Mouse (Mus musculus) bone marrow, adult 2 months (tissue): ENCODE results near the gene Tes3-ps. TPM values are rescaled to one million over a fixed set of nuclear protein-coding genes. Genes with fewer than 3 reads are reported as not detected.

Experiments used
- H3K27ac ChIP-seq: fragments of 200-500 bp; 2 replicates; pipeline ENCODE4 v1.5.1; 2012; ENCODE audit warnings: low read depth, mild to moderate bottlenecking, control low read depth, inconsistent platforms, low read length; ENCODE audit not compliant: control insufficient read depth, poor library complexity, insufficient read depth
- H3K4me1 ChIP-seq: fragments of 200-500 bp; 2 replicates; pipeline ENCODE4 v1.6.1; 2011; ENCODE audit warnings: low read length; ENCODE audit not compliant: control insufficient read depth, insufficient read depth
- H3K4me3 ChIP-seq: fragments of 200-500 bp; replicated peaks from 2 replicates; pipeline ENCODE3; 2011; ENCODE audit warnings: mild to moderate bottlenecking, low read depth, low read length, control low read depth; ENCODE audit not compliant: control insufficient read depth
- CTCF ChIP-seq: fragments of 200-500 bp; IDR thresholded peaks from 2 replicates; pipeline ENCODE4 v1.5.1; 2011; ENCODE audit warnings: low read length, control low read depth; ENCODE audit not compliant: control insufficient read depth, insufficient read depth
- POLR2A ChIP-seq: fragments of 200-500 bp; IDR thresholded peaks from 2 replicates; pipeline ENCODE4 v1.6.1; 2011; ENCODE audit warnings: low read depth, mild to moderate bottlenecking, control low read depth, low read length, borderline replicate concordance; ENCODE audit not compliant: control insufficient read depth
- WGBS: fragments of 180-500 bp; shearing (Covaris S2); methylation state at CpG from one replicate; pipeline ENCODE4 v1.1.7; 2018; 5-methylcytosine and 5-hydroxymethylcytosine counted together
- polyA plus RNA-seq: library from polyadenylated mRNA; stranded (reverse); fragments of >200 nt; gene quantifications from 2 replicates; pipeline ENCODE4 v1.2.4, GENCODE M21; 2011; ENCODE audit warnings: low replicate concordance; ENCODE audit not compliant: missing spikeins, insufficient read depth, insufficient read length

Gene Tes3-ps
- polyA plus RNA-seq, result 1.4 and 3.5 TPM in 2 replicates

GRCm38 (mm10) chr13:49492376-49493368 lies at the start of gene Tes3-ps:
Gene Tes3-ps (plus strand): TSS chr13:49493318.
- H3K4me3 ChIP-seq, result no peak within 1 kb of the TSS
- TF ChIP-seq CTCF (no peak), POLR2A (no peak)
- WGBS, result 78% methylated on average over 6 of the region's 6 CpGs
- no peaks in the 10 kb centered on the region for H3K4me1 ChIP-seq
- no peak within 1 kb of the TSS for H3K27ac ChIP-seq

DNA sequence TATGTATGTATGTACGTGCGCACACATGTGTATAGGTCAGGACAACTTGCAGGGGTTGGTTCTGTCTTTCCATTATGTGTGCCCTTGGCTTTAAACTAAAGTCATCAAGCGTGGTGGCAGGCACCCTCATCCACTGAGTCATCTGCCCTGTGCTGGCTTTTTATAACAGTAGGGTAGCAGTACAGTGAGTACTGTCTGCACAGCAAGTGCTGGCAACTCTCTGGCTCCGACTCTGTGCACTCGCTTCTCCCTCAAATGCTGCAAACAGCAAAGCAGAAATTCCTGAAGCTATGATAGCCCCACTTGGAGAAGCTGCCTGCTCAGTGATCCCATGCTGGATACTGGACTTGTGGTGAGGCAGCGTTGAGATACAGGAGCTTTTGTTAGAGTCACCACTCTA lies 48.7 kb upstream of the Tes3-ps start:
- TF ChIP-seq POLR2A (no peak), CTCF (no peak)
- Histone ChIP-seq H3K4me3 (no peak overlapping the region), H3K4me1 (no peaks in the 10 kb centered on the region), H3K27ac (no peak overlapping the region)
- WGBS, result 91% methylated on average over 6 of the region's 6 CpGs

DNA sequence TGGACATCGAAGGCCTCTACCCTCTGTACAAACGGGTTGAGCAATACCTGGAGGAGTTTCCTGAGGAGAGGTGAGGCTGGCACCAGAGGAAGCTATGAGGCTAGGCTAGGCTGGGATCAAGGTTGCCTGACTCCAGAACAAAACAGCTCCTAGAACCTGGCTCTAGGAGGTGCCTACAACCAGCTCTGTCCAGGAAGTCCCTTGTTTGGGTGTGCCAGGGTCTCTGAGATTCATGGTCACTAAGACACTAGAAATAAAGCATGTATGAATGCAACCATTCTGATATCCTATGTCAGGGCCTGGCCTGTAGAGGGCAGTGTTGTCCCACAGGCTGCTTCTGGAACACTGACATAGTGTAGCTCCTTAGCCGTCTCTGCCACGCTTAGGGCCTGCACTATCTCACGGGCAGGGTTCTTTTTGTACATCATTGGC lies 43.8 kb upstream of the Tes3-ps start:
- Histone ChIP-seq H3K4me3 (no peak overlapping the region), H3K27ac (no peak overlapping the region), H3K4me1 (no peaks in the 10 kb centered on the region)
- no peak for TF ChIP-seq POLR2A
- TF ChIP-seq CTCF, result peak; percentile 96
- WGBS, result 30% methylated on average over 5 of the region's 5 CpGs

- Histone ChIP-seq H3K4me1 (no peaks in the 10 kb centered on the region; the same call in 1 of the 2 replicates), H3K27ac (no peak overlapping the region), H3K4me3 (no peak overlapping the region)
- TF ChIP-seq POLR2A (no peak), CTCF (no peak)
- WGBS, result 61% methylated on average over 4 of the region's 4 CpGs
These were observed 32.8 kb upstream of the Tes3-ps start for GRCm38 (mm10) chr13:49460276-49460675.

GRCm38 (mm10) chr13:49460692-49461414 lies 32.3 kb upstream of the Tes3-ps start:
- no peak for TF ChIP-seq POLR2A
- no peak for TF ChIP-seq CTCF
- Histone ChIP-seq H3K4me3 (no peak overlapping the region), H3K27ac (no peak overlapping the region), H3K4me1 (no peaks in the 10 kb centered on the region; the same call in 1 of the 2 replicates)
- WGBS, result 83% methylated on average over 5 of the region's 5 CpGs

DNA sequence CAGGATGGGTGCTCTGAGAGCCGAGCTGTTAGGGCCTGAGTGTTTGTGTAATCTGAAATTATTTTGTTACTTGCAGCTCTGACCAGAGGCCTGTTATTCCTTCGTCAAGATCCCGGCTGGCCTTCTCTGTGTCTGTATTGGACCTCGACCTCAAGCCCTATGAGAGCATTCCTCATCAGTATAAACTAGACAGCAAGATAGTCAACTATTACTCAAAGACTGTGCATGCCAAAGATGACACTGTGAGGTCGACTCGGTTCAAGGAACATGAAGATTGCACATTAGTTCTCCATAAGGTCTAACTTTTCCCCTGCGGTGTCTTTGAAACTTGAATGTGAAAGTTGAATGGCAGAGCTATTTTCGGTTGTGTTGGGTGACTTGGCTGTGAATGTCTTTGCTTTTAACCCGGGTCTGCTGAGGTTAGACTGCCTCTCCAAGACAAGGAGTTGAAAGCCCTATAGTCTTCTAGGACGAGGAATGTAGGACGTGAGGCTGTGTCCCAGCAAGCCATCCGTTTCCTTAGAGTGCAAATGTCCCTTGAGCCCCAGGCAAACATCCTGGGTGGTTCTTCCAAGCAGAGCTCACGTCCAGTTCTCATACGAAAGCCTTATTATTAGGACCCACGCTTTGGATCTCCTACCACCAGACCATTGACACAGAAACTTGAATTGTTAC lies 31.5 kb upstream of the Tes3-ps start:
- H3K4me1 ChIP-seq, result no peaks in the 10 kb centered on the region; the same call in 1 of the 2 replicates
- H3K27ac ChIP-seq, result no peak overlapping the region
- no peak overlapping the region for H3K4me3 ChIP-seq
- 90% methylated on average over 15 of the region's 15 CpGs for WGBS
- no peak for TF ChIP-seq CTCF
- no peak for TF ChIP-seq POLR2A

GRCm38 (mm10) chr13:49462921-49463320 lies 30.2 kb upstream of the Tes3-ps start:
- Histone ChIP-seq H3K27ac (no peak overlapping the region), H3K4me1 (no peaks in the 10 kb centered on the region; the same call in 1 of the 2 replicates), H3K4me3 (no peak overlapping the region)
- TF ChIP-seq CTCF, result no peak
- TF ChIP-seq POLR2A, result no peak
- WGBS, result 94% methylated on average over 2 of the region's 2 CpGs
